Mouse (Mus musculus): ENCODE measurements at regions not wholly inside any gene's neighbourhood (a gene's known extent, or its start where the extent isn't known, plus 50 kb on each side); places are given as distances from the start of the nearest gene placed in this dataset.

DNA sequence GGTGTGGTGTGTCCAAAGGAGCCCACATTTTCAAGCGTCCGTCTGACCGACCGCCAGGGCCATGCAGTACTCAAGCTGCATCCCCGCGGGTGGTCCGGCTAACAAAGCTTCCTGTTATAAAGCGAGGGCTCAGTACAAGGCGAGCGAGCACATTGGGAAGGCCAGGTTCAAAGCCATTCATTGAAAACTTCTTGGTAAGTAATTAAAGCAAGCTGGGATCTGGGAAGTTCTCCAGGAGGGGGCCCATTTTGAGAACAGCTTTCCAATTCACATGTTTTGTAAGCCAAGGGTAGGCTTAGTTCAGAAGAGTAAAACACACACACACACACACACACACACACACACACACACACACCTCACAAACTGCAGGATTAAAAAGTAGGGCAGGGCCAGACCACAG is 57.3 kb upstream of the Prep start:
- DNase-seq (ENCODE audit: low read depth, low spot score) = peak; percentile 87

DNA sequence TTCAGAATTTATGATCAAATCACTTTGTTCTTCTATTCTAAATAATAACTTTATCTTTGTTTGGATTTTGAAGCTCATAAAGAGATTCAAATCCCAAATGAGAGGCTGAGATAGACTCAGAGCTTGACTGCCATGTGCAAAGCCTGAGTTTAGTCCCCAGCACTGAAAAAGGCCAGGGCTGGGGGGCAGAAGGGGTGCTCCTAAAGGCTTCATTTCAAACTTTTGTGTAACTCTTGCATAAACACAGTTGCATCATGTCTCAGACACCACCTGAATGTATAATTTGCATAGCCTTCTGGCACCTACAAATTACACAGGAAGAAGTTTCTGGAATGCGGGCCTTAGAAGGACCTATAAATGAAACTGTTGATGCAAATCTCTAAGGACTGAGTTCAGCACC is 57.8 kb upstream of the Prep start:
- no peak for DNase-seq (ENCODE audit: low read depth, low spot score)

DNA sequence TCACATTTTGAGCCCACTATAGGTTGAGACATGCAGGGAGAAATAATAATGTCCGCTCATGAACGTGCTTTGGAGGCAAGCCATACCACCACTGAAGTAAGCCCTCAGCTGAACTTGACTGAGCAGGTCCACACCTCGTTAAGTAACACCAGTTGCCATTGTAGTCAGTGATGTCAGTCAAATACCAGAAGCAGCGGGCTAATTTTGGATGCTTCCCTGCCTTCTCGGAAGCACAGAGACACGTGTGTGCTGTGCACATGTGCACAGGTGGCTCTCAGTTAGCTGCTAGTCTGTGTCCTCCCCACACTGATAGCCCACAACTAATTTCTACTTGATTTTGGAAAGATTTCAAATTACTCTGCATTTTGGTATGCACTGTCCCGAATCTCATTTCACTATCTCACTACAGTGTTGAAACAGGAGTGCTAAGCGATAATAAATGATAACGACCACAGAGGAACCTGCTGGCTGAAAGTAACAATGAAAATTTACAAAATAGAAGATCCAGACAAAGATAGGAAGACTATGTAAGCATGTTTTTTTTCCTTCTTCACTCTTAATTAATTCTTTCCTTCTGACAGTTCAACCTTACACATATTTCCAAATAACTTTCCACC is 62.9 kb upstream of the Prep start:
- no peak for DNase-seq (ENCODE audit: low read depth, low spot score)

DNA sequence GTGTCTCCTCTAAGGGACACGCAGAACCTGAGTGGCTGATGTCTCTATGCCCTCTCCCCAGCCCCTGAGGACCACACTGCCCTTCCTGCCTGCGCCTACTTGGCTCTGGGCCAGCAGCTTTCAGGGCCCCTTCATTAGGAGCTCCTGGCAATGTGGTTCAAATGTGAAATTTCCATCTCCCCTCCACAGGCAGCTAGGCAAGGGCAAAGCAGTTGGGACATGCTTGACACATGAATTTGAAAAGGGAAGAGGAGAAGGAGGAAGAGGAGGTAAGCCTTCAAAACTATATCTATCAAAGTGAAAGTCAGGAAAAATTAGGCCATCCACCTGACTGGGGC is 63.7 kb upstream of the Prep start:
- no peak for DNase-seq (ENCODE audit: low read depth, low spot score)

DNA sequence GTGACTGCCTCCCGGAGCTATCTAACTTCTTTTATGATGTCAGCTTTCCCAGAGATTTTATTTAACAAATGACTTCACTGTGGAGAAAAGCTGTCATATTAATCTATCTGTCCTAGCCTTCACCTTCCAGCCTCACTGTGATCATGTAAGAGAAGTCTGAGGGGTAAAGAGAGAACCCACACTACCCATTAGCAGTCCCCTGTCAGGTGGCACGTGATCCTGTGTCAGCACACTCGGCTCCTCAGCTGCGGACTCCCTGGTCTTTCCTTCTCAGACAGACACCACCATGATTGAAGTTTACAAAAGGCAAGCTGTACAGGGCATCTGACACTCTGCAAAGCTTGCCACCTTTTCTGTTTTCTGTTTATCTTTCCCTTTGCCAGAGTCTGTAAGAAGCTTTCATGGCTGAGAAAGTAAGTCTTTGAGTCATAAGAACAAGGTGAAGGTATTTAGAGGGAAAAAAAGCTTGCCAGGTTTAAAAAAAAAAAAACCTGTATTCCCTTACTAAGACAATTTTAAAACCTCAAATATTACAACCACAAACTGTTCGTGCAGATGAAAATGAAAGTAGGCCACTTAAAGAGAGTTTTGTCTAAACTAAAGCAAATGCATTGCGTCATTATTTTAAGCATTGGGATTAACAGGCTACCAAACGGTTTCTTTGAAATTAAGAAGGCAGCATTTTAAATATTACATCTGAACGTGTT is 64.2 kb upstream of the Prep start:
- DNase-seq (ENCODE audit: low read depth, low spot score) = no peak

DNA sequence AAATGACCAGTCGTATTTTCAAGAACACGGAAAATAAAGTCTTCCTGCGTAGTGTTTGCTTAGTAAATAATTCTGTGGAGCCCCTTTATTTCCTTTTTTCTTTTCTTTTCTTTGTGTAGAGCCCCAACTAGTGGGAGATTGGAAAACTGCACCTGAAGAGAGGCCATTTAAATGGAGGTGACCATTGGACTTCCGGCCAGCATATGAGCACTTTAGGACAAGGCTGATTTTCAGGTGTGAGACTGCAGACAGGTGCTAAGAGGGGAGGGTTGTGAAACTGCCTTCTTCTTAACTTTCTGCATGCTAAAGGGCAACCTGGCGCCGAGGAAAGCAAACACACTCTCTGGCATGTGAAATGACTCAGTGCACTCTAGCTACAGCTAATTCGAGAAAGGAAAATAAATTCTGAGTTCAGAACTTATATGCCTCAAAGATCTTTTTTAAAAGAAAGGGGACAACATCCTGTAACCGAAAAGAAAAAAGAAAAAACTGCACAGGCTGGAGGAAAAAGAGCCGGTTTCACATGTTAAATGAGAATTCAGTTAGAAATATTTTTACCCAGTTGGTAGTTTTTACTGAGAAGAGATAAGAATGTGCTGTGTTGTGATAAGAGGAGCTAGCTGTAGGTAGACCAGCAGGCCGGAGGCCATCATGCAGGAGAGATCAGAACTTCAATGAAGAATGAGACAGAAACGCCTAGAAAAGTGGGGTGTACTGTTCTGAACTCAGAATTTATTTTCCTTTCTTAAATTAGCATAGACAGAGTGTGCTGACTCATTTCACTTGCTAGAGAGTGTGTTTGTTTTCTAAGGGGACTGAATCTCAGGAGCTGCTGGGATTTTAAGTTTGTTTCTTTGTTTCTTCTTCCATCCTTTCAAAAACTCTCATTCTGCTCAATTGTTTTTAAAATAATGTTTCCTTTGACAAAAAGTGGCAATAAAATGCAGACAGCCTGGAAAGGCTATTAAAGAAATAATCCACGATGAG is 65.8 kb upstream of the Prep start:
- DNase-seq (ENCODE audit: low read depth, low spot score) = peak; percentile 42

DNA sequence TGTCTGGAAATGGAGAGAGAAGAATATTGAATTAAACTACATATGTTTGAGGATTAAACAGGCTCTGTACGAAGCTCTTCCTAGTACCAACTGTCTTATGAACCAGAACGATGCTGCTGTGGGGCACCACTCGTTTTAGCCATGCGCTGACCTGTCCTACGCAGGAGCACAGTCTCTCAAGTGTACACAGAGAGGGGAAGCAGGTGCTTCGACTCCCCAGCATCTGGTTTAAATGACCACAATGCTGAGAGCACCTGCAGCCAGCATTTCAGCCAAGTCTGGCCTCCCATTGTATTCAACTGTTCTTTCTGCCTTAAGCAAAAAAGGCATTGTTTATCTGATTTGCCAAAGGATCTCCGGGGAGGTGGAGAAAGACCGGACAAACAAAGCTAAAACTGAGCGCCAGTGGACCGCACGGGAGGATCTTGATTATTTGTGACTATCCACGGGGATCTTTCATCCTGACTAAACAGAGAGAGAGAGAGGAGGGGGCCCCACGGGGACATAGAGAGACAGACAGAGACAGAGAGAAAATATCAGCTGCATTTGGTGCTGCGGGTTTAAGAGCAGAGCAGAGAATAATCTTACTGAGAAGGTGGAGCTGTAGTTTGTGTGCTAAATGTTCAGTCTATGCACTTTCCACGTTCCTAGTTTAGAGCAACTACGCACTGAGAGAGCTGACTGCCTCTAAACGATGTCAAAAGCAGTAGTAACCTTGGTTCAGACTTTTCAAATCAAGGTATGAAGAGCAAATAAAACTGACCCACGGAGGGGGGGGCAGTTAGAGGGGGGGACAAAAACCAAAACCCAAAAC is 66.8 kb upstream of the Prep start:
- DNase-seq (ENCODE audit: low read depth, low spot score) = peak; percentile 6

DNA sequence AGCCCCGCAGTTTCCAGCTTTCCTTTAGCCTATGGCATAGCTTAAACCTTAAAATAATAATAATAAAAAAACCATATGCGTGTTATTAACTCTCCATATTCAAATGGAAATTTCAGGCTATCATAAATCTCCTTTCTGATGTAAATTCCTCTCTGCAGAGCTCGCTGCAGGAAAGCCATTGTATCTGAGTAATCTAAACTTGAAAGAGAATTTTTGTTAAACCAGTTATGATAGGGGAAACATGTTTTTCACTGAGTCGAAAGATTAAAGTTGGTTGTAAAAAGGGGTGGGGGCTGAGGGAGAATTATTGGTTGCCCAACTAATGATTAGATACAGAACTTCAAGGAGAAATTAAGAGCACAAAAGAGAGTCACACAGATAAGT is 69.1 kb upstream of the Prep start:
- no peak for DNase-seq (ENCODE audit: low read depth, low spot score)

DNA sequence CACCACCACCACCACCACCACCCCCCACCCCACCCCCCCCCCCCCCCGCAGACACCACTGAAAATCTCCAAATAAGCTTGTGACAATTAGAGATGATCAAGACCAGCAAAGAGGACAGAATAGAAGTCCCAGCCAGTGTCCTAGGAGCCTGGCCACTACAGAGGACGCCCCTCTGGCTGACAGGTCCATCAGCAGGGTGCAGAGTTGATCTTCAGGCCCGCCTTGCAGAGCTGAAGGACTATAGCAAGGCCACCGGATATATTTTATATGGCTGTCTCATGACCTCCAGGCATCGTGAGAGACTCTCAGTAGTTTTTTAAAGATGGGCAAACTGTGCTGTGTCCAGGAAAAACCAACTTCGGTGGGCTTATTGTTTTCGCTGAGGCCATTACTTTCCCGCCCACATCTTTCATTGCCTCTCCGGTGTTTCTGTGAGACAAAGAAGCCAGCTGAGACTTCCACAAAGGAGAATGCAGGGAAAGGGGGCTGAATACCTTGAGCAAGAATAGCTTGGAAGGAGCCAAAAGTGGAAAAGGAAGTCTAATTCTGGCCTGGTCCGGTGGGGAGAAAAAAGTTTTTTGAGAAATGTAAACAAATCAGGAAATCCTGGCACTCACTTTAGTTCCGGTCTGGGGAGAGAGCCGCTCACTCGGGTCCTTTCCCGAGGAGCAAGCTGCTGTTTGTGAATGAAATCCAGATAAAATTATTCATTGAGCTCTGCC is 69.7 kb upstream of the Prep start:
- DNase-seq (ENCODE audit: low read depth, low spot score) = peak; percentile 32

DNA sequence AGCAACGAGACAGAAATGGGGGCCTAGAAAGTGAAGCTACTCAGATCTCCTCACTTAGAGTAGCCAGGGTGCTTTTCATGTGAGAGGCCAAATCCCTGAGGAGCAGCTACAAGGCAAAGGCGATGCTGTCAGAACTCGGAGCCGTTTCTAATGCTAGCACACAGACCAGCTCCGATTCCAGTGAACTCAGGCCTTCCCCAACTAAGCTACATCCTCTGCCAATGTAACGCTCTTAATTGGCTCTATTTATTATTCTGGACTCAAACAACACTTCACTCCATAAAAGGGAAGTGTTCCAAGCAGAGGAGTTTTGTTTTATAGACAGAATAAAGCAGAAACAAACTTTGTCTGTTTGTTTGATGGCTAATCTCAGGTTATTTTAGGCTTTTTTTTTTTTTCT is 71.2 kb upstream of the Prep start:
- DNase-seq (ENCODE audit: low read depth, low spot score) = no peak

DNA sequence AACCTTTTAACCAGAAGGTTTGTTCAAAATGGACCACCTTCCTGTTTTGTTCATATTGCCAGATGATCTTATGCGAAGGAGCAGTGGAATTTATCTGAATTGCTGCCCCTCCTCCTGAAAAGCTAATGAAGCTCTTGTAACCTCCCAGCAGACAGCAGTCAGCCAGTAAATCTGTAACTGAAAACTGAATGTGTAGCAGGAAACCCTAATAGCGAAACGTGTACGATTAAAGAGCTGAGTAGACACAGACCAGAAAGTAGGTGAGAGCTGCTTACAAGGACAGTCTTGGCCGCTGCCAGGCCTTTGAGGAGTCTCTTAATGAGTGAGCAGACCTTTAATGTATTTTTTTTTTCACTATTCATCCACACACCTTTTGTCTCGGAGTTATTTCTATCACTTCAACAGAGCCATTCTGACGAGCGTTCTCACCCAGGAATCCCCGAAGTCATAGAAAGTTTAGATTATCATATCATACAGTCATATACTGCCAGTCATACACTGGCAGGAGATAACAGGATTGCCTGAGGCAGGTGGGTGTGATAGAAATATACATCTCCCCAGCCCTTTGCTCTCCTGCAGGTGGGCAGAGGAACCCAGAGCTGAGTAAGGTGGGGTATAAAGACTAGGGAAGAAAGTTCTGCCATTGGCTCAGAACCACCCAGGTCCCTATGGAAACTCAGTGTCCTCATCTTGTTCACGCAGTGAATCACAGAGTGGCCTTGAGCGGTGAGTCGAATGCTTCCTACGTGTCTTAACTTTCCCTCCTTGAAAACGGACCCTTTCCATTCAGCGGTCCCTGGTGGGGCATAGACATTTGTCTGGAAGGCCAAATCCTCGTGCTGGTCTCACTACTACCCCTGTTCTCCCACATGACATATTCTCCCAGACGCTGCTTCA is 72.4 kb upstream of the Prep start:
- no peak for DNase-seq (ENCODE audit: low read depth, low spot score)

DNA sequence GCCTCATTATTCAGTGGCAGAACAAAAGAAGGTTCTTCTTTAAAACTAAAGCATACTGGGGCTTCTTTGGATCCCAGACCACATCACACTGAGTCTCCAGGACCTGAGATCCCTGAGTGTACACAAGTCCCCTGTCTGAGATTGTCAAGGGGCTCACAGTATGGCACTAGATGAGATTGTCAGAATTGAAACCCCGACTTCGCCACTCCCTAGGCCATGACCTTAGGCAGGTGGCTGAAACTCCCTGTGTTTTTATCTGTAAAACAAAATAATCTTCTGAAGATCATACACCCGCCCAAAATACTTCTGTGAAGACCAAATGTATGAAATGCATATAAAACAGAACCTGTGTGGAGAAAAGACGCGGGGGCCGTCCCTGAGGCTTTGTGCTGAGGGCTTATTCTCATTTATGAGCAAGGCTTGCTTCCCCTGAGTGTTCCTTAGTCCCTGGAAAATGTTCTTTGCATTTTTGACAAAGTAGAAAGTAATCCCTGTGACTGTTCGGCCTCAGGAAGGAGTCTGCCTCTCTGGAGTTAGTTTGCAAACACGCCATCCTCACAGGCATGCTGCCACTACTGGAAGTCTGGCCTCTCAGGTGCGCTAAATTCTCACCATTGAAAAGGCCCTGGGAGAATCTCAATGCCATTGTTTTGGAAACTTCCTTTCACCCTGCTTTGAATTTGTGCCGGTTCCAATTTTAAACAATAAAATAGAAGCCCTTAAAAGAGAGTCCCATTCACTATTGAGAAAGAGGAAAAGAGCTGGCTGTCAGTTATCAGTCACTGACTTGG is 73.3 kb upstream of the Prep start:
- DNase-seq (ENCODE audit: low read depth, low spot score) = no peak

DNA sequence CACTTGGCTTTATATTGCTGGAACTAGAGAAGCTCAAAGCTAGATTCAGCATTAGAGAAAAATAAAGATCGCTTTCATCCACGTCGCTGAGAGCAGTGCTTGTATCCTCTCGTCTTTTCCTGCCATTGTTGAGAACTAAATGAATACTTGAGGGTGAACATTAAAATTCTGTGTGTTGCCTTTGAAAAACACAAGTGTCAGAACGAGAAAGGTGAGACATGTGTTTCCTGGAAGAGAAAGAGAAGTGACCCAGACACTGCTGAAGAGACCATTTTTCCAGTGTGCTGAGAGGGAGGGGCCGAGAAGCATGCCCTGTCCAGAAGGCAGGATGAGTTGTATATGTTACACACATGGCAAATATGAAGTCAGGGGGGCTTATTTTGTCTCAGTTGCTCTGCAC is 77.5 kb upstream of the Prep start:
- no peak for DNase-seq (ENCODE audit: low read depth, low spot score)

DNA sequence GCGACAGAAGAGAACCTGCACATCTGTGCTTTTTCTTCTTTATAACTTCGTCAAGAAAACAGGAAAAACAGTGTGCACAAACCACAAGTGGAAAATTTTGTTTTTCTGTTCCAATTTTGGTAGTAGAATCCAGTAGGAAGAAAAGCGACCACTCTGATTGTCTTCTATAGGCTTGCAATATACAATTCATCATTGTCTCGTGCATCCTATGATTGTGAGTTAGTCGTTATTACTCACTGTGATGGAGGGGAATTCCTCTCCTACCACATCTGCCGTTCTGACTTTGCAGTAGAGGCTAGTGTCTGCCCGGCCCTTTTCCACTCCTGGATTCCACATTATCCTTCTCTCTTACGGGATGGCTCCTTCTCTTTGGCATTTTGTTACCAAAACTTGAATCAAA is 78.2 kb upstream of the Prep start:
- no peak for DNase-seq (ENCODE audit: low read depth, low spot score)

DNA sequence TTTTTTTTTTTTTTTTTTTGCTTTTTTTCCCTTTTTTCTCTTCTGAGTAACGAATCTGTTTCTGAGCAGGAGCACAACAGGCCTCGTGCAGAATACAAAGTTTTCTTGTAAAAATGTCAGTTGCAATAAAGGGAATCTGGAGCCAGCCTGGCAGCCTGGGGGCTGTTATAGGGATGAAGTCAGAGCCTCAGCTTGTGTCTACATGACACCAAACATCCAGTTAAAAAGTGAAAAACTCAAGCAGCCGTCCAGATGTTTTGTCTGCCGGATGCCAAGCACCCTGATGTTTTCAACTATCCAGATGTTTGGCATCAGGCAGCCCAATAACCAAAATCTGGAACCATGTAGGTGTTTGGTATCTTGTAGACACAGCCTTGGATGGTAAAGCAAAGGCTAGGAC is 79.4 kb upstream of the Prep start:
- no peak for DNase-seq (ENCODE audit: low read depth, low spot score)

DNA sequence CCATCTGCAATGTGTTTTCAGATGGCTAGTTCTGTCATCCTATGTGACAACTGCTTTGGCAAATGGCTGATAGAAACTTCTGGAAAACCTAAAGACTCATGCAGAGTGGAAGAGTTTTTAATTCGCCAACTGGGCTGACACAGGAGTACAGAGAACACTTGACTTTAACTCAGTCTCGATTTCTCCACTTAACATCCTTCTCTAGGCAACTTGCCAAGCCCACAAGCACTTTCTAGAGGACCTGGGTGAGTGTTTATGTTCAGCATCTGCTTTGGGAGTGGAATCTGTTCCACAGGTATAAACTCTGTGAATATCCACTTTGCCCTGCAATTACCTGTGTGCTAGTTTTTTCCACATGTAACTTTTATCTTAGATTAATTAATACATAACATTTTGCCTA is 85.1 kb upstream of the Prep start:
- DNase-seq (ENCODE audit: low read depth, low spot score) = no peak

DNA sequence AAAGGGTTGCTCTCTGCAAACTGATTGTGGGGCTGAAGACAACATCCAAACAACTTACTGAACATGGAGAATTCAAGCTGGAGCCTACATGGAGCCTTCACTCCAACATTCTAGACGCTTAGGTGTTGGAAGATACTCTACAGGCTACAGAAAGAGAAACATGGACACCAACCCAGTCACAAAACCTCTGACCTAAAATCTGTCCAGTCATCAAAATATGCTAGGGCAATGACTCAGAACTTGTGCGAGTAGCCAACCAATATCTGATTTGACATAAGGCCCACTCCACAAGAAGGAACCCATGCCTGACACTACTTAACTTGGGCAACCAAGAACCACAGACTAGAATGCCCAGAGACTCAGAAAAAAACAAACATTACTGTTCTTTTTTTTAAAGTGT is 90.2 kb upstream of the Prep start:
- no peak for DNase-seq (ENCODE audit: low read depth, low spot score)

DNA sequence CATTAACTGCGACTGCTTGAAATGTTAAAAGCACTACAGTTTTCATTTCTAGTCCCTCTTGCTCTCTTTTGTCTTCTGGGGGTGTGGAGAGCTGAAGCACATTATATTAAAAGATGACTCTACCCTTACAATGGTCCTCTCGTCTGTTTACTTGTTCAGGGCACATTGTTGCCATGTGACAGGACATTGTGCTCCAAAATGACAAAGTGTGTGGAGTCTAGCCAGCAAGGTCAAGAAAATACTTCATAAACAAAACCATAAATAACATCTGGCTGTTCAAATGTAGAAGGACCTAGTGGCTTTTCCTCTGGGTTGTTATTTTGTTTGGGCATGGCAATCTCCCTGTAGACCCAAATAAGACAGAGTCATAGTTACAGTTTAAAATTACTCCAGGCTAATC is 95.1 kb upstream of the Prep start:
- no peak for DNase-seq (ENCODE audit: low read depth, low spot score)

DNA sequence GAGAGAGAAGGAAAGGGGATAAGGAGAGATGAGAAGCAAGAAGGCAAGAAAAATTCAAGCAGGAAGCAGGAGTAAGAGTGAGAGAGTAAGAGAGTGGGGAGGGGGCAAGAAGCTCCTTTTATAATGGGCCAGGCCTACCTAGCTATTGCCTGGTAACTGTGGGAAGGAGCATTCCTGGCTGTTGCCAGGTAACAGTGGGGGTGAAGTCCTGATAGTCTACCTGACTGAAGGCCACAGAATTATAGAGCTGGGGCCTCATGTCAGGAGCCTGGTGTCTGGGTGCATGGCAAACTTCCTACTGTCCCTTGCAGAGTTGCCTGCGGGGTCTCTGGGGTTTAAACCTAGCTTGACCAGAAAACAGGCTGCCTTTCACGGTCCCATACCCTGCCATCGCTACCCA is 107.0 kb upstream of the Prep start:
- peak; percentile 16 for DNase-seq (ENCODE audit: low read depth, low spot score)
